Mouse (Mus musculus): ENCODE results near the gene Ube2i. TPM values are rescaled to one million over a fixed set of nuclear protein-coding genes. Genes with fewer than 3 reads are reported as not detected.
"Not testable (repeated sequence)": the region's sequence is repeated elsewhere in the genome, so short reads cannot be mapped to it uniquely, and the experiment has no call there.

The Ube2i gene
- polyA plus RNA-seq, 1 experiment from 2014 or later, result 478 TPM

- Histone ChIP-seq H3K4me3 (ENCODE audit: low read length) (peak within 1 kb of the TSS; percentile 69), H3K4me1 (ENCODE audit: control insufficient read depth, insufficient read depth, low read length) (peaks cover 15% of the 10 kb centered on the region), H3K4me2 (ENCODE audit: low read depth, low read length) (peak within 1 kb of the TSS; percentile 88), H3K27me3 (replicated peaks; ENCODE audit: control insufficient read depth, insufficient read depth, low read length) (no peaks in the 10 kb centered on the region), H3K36me3 (ENCODE audit: control insufficient read depth, insufficient read depth, low read length) (peaks cover 9% of the 10 kb centered on the region), H3K9me3 (ENCODE audit: control insufficient read depth, low read length) (no peaks in the 10 kb centered on the region), H3K27ac (ENCODE audit: low read length) (peak within 1 kb of the TSS; percentile 80), H3K9ac (ENCODE audit: low read depth, low read length) (peak within 1 kb of the TSS; percentile 82)
- WGBS, result under 1% methylated on average over 80 of the region's 80 CpGs
- peak; percentile 93 for ATAC-seq
Measured at GRCm38 (mm10) chr17:25239695-25240636, 34.5 kb downstream of the Ube2i start, which contains the start of the genes Gnptg and Tsr3. Gene Gnptg (minus strand): TSS chr17:25240124. Gene Tsr3 (plus strand): TSS chr17:25240170.

DNA sequence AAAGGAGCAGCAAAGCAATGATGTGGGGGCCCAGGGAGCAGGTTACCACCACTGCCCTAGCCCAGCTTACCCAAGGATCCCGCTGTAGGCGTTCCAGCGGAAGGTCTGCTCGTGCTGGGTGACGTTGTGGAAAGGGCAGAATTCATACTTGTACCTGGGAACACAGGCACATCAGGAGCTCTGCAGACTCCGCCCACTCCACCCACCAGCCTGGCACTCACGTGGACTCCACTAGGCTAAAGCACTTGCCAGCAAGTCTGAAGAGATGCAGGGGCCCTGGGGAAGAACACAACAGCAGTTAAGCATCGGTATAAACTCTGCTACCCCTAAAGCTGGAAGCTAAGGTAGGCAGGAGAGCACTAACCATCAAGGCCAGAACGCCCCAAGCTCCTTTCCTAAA is 38.8 kb downstream of the Ube2i start:
- no peak overlapping the region for H3K4me2 ChIP-seq (ENCODE audit: low read depth, low read length)
- no peak for ATAC-seq
- no peak overlapping the region for H3K4me3 ChIP-seq (ENCODE audit: low read length)
- no peaks in the 10 kb centered on the region for H3K27me3 ChIP-seq (replicated peaks; ENCODE audit: control insufficient read depth, insufficient read depth, low read length)
- H3K36me3 ChIP-seq (ENCODE audit: control insufficient read depth, insufficient read depth, low read length), result 0 out of 2 replicates have a peak, but pooled peaks cover 8% of the 10 kb centered on the region
- 81% methylated on average over 9 of the region's 9 CpGs for WGBS
- H3K9ac ChIP-seq (ENCODE audit: low read depth, low read length), result no peak overlapping the region
- H3K27ac ChIP-seq (ENCODE audit: low read length), result no peak overlapping the region
- peaks cover 6% of the 10 kb centered on the region; the same call in 1 of the 2 replicates for H3K4me1 ChIP-seq (ENCODE audit: control insufficient read depth, insufficient read depth, low read length)
- H3K9me3 ChIP-seq (ENCODE audit: control insufficient read depth, low read length), result no peaks in the 10 kb centered on the region

- 92% methylated on average over 6 of the region's 11 CpGs for WGBS
- 0 out of 2 replicates have a peak, but pooled peaks cover 11% of the 10 kb centered on the region for H3K36me3 ChIP-seq (ENCODE audit: control insufficient read depth, insufficient read depth, low read length)
- not testable (repeated sequence) for H3K4me3 ChIP-seq (ENCODE audit: low read length); H3K9me3 ChIP-seq (ENCODE audit: control insufficient read depth, low read length); H3K4me1 ChIP-seq (ENCODE audit: control insufficient read depth, insufficient read depth, low read length); H3K4me2 ChIP-seq (ENCODE audit: low read depth, low read length); H3K27me3 ChIP-seq (replicated peaks; ENCODE audit: control insufficient read depth, insufficient read depth, low read length); H3K27ac ChIP-seq (ENCODE audit: low read length); H3K9ac ChIP-seq (ENCODE audit: low read depth, low read length)
- ATAC-seq, result peak; percentile 56
Measured at GRCm38 (mm10) chr17:25231621-25232020, 42.8 kb downstream of the Ube2i start.

- 92% methylated on average over 3 of the region's 3 CpGs for WGBS
- ATAC-seq, result no peak
Measured at GRCm38 (mm10) chr17:25230700-25231099, 43.7 kb downstream of the Ube2i start.

DNA sequence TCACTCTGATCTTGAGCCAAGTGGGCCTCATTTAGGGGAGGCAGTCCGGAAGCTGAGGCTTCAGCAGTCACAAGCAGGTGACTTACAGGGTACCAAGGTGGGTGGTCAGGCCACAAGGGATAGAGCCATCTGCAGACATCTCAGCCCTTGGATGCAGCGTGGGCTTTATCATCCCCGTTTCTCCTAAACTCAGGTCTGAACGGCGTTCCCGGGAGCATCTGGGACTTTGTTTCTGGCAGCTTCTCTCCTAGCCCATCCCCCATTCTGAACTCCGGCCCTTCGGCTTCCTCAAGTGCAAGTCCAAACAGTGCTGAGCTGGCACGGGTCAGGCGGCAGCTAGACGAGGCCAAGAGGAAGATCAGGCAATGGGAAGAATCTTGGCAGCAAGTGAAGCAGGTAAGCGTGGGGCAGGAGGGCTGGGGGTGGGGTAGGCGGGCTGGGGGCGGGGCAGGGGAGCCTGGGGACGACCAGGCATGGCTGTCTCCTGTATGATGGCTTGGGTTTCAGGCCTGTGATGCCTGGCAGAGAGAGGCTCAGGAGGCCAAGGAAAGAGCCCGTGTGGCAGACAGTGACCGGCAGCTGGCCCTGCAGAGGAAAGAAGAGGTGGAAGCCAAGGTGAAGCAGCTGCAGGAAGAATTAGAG is 44.3 kb downstream of the Ube2i start:
- not testable (repeated sequence) for H3K4me1 ChIP-seq (ENCODE audit: control insufficient read depth, insufficient read depth, low read length); H3K4me3 ChIP-seq (ENCODE audit: low read length); H3K9ac ChIP-seq (ENCODE audit: low read depth, low read length); H3K27me3 ChIP-seq (replicated peaks; ENCODE audit: control insufficient read depth, insufficient read depth, low read length); ATAC-seq; H3K4me2 ChIP-seq (ENCODE audit: low read depth, low read length); H3K27ac ChIP-seq (ENCODE audit: low read length); H3K9me3 ChIP-seq (ENCODE audit: control insufficient read depth, low read length)
- 0 out of 2 replicates have a peak, but pooled peaks cover 11% of the 10 kb centered on the region for H3K36me3 ChIP-seq (ENCODE audit: control insufficient read depth, insufficient read depth, low read length)
- WGBS, result 71% methylated on average over 14 of the region's 17 CpGs

More at GRCm38 (mm10) chr17:25230700-25231099, 43.7 kb downstream of the Ube2i start:
- 0 out of 2 replicates have a peak, but pooled peaks cover 11% of the 10 kb centered on the region for H3K36me3 ChIP-seq (ENCODE audit: control insufficient read depth, insufficient read depth, low read length)
- no peaks in the 10 kb centered on the region for H3K9me3 ChIP-seq (ENCODE audit: control insufficient read depth, low read length)
- no peak overlapping the region for H3K4me3 ChIP-seq (ENCODE audit: low read length)
- H3K27me3 ChIP-seq (replicated peaks; ENCODE audit: control insufficient read depth, insufficient read depth, low read length), result no peaks in the 10 kb centered on the region
- no peak overlapping the region for H3K9ac ChIP-seq (ENCODE audit: low read depth, low read length)
- H3K4me2 ChIP-seq (ENCODE audit: low read depth, low read length), result no peak overlapping the region
- no peaks in the 10 kb centered on the region for H3K4me1 ChIP-seq (ENCODE audit: control insufficient read depth, insufficient read depth, low read length)
- H3K27ac ChIP-seq (ENCODE audit: low read length), result no peak overlapping the region

DNA sequence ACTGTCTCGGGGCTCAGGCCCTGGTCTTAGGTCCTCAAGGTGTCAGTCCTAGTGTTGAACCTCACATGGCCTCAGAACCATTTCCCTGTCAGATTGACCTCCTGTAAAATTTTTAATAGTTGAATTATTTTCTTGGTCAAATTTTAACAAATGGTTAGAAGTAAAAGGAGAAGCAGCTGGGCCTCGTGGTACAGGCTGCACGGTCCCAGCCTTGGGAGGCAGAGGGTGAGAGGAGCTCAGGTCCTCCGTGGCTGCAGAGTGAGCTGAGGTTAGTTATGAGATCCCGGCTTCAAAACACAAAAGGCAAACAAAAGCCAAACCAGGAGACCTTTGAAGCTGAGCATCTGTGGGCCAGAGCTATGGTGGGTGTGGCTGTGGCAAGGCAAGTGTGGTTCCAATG is 46.4 kb downstream of the Ube2i start:
- ATAC-seq, result no peak
- no peaks in the 10 kb centered on the region; the same call in 1 of the 2 replicates for H3K4me1 ChIP-seq (ENCODE audit: control insufficient read depth, insufficient read depth, low read length)
- no peaks in the 10 kb centered on the region for H3K9me3 ChIP-seq (ENCODE audit: control insufficient read depth, low read length)
- WGBS, result 84% methylated on average over 5 of the region's 5 CpGs
- H3K27me3 ChIP-seq (replicated peaks; ENCODE audit: control insufficient read depth, insufficient read depth, low read length), result no peaks in the 10 kb centered on the region
- no peak overlapping the region for H3K4me2 ChIP-seq (ENCODE audit: low read depth, low read length)
- no peak overlapping the region for H3K4me3 ChIP-seq (ENCODE audit: low read length)
- no peak overlapping the region for H3K9ac ChIP-seq (ENCODE audit: low read depth, low read length)
- no peak overlapping the region for H3K27ac ChIP-seq (ENCODE audit: low read length)
- H3K36me3 ChIP-seq (ENCODE audit: control insufficient read depth, insufficient read depth, low read length), result 0 out of 2 replicates have a peak, but pooled peaks cover 7% of the 10 kb centered on the region

GRCm38 (mm10) chr17:25225659-25226058 is 48.8 kb downstream of the Ube2i start:
- Histone ChIP-seq H3K4me1 (ENCODE audit: control insufficient read depth, insufficient read depth, low read length) (peaks cover 11% of the 10 kb centered on the region), H3K9ac (ENCODE audit: low read depth, low read length) (no peak overlapping the region)
- 91% methylated on average over 4 of the region's 4 CpGs for WGBS

GRCm38 (mm10) chr17:25224586-25225222 is 49.7 kb downstream of the Ube2i start:
- ATAC-seq, result no peak
- 85% methylated on average over 7 of the region's 7 CpGs for WGBS
- Histone ChIP-seq H3K27me3 (replicated peaks; ENCODE audit: control insufficient read depth, insufficient read depth, low read length) (no peaks in the 10 kb centered on the region), H3K36me3 (ENCODE audit: control insufficient read depth, insufficient read depth, low read length) (no peaks in the 10 kb centered on the region), H3K27ac (ENCODE audit: low read length) (no peak overlapping the region), H3K4me3 (ENCODE audit: low read length) (no peak overlapping the region), H3K9ac (ENCODE audit: low read depth, low read length) (no peak overlapping the region), H3K9me3 (ENCODE audit: control insufficient read depth, low read length) (no peaks in the 10 kb centered on the region), H3K4me2 (ENCODE audit: low read depth, low read length) (no peak overlapping the region), H3K4me1 (ENCODE audit: control insufficient read depth, insufficient read depth, low read length) (peaks cover 11% of the 10 kb centered on the region)

More at GRCm38 (mm10) chr17:25225659-25226058, 48.8 kb downstream of the Ube2i start:
- no peak for ATAC-seq
- Histone ChIP-seq H3K36me3 (ENCODE audit: control insufficient read depth, insufficient read depth, low read length) (0 out of 2 replicates have a peak, but pooled peaks cover 4% of the 10 kb centered on the region), H3K4me3 (ENCODE audit: low read length) (no peak overlapping the region), H3K27me3 (replicated peaks; ENCODE audit: control insufficient read depth, insufficient read depth, low read length) (no peaks in the 10 kb centered on the region), H3K9me3 (ENCODE audit: control insufficient read depth, low read length) (no peaks in the 10 kb centered on the region), H3K27ac (ENCODE audit: low read length) (no peak overlapping the region), H3K4me2 (ENCODE audit: low read depth, low read length) (no peak overlapping the region)

Measured in intestine, embryonic 16.5 days (tissue).